Mouse (Mus musculus) erythroblast, adult 5-6 weeks (primary cell): ENCODE measurements around the gene Elavl4. TPM values are rescaled to one million over a fixed set of nuclear protein-coding genes. Genes with fewer than 3 reads are reported as not detected.

ENCODE experiments used
- ATAC-seq: replicated peaks from 2 replicates; pipeline ENCODE4 v1.8.0; 2016; ENCODE audit warnings: moderate number of reproducible peaks, mild to moderate bottlenecking, moderate TSS enrichment, inconsistent platforms; ENCODE audit not compliant: poor library complexity, low FRiP score, severe bottlenecking
- total RNA-seq, 2 experiments: library from RNA; stranded (forward) in 1 of 2; stranded (reverse) in 1 of 2; fragments of 150-400 nt in 1 of 2; fragments of 200-764, 138-1000 nt in 1 of 2; gene quantifications; 2 replicates each; pipeline versions ENCODE4 v1.2.3 to v1.2.4; 2015 to 2017; ENCODE audit warnings: low replicate concordance in 2 of 2

The Elavl4 gene
- total RNA-seq, 2 experiments from 2014 or later, result not detected

DNA sequence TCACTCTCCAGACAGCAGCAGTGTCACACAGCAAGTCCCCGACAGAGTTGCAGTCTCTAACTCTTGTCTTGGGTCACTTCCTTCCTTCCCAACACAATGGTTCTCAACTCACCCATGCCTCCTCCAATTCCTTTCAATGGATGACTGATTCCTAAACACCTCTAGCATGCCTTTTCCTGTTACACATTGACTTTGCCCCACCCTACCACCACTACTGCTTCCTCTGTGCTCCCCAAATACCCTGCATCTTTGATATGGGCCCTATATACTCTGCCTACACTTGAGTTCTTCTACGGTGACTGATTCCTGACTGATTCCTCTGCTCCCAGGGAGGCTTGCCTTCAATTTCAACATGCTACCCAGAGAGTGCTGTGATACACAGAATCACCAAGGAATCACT lies 153.1 kb downstream of the Elavl4 start:
- ATAC-seq, result no peak

DNA sequence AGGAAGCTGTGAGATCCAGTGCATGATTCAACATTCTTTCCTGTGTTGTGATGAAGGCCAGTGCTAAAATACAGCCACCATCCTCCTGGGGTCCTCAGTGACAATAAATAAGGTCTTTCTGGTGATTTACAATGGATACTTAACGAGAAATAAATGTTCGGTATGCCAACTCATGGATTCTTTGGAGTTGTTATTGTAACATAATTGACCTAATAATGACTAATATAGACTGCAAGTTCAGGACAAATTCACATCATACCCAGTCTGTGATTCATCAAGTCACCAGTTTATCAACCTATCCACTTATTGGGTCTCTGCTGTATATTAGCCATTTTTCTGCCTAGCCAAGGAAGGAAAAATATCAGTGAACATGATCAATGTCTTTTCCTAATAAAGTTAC lies 174.4 kb downstream of the Elavl4 start:
- no peak for ATAC-seq

DNA sequence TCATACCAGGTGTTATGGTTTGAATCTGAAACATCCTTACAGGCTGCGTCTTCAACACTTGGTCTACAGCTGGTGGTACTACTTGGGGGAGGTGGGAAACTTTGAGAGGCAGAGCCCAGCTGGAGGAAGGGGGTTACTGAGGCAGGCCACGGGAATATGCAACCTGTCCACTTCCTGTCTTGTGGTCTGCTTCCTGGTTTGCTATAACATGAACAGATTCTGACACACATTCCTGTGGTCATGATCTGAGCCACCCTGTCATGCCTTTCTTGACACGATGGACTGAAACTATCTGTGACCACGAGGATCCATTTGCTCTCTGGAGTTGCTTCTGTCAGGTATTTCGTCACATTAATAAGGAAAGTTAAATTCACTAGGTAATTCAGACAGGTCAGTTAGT lies 179.7 kb downstream of the Elavl4 start:
- no peak for ATAC-seq

DNA sequence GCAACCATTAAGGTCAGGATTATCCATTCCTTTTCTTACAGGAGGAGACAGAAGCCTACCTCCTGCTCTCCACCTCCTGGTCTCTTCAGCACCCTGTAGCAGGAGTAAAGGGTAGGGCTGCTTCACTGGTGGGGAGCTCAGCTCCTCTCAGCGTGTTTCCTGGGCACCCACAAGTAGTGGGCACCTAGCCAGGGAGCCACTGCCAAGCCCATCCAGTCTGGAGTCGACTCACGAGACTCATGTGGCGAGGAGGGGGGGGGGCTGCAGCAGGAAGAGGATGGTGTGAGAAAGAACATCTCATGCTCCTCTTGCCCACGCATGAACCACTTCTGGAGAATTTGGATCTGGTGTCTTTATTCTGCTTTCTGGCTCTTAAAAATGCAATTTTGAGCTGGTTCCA lies 186.5 kb downstream of the Elavl4 start:
- no peak for ATAC-seq

DNA sequence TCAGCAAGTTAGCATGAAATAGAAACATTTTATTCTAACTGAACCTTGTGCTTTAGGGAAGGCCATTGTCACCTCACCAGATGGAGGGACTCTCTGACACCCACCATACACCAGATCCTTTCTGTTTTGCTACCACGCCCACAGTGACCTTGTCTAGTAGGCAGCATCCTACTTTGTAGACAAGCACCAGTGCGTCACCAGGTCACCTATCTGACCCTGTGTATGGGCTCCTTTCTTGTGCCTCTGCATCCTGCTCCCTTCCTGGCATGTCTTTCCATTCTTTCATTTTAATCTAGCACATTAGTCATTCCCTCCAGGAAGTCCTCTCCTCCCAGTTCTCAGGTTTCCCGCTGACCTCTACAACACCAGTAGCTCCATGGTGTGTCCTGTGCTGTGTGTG lies 190.1 kb downstream of the Elavl4 start:
- no peak for ATAC-seq

DNA sequence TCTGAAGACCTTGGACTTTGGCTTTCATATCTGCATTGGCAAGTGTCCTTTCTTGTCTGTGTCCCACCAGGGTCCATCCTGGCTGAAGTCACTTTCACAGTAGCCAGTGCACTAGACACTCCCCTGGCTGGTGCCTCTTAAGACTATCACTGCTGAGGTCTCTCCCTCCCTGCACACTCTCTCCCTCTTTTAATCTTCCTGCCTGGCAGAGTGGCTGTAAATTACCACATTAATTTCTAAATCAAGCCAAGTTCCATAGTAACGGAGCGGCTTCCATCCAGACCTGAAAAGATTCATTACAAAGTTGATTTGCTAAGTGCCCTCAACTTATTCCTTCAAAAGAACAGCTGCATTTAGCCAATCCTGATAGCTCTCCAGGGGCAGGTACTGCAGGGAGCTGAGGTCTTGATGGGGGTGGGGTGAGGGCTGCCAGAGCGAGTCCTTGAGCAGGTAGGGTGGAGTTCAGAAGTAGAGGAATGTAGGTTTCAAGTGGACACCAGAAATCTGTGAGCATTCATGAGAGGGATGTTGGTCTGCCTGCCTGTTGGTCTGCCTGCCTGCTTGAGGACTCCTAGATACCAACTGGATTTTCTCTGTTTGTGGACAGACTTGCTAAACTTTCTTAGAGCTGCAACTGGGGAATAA lies 194.1 kb downstream of the Elavl4 start:
- ATAC-seq, result no peak

DNA sequence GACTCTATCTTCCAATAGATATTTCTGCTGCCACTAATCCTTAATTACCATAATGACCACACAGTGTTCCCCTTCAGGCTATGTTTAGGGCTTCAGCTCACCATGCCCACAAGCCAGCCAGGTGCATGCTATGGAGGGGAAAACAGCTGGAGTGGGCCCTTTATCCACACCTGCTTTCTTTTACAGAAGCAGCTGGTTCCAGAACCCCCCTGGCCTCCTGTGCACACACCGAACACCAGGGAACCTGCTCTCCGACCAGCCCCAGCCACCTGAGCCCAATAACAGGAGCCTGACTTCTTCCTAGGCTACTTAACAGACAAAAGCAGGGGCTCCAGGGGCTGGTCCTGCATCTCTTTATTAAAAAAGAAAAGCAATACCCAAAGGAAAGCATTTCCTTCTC lies 195.8 kb downstream of the Elavl4 start:
- ATAC-seq, result no peak

Other genes starting within 250 kb of the Elavl4 start
- not detected in 2 replicates for gene Agbl4, start 45.8 kb upstream of the Elavl4 start, total RNA-seq (2015; ENCODE audit: low replicate concordance)
- gene Agbl4, start 45.8 kb upstream of the Elavl4 start, total RNA-seq (2017; ENCODE audit: low replicate concordance), result not detected in 2 replicates